Mouse (Mus musculus) intestine, embryonic 15.5 days (tissue): ENCODE measurements around the gene Gcnt7. TPM values are rescaled to one million over a fixed set of nuclear protein-coding genes. Genes with fewer than 3 reads are reported as not detected.

Source experiments
- ATAC-seq: fragments of 200-750 bp; cut with Nextera tagmentation; 2 replicates; pipeline ENCODE4 v1.8.0; 2017; ENCODE audit warnings: moderate TSS enrichment, moderate library complexity
- H3K27ac ChIP-seq: fragments of 300-500 bp; sonication (generic); 2 replicates; pipeline ENCODE4 v1.5.1; 2015; ENCODE audit warnings: mild to moderate bottlenecking, inconsistent platforms
- H3K27me3 ChIP-seq: fragments of 300-500 bp; sonication (generic); replicated peaks from 2 replicates; pipeline ENCODE4 v1.6.1; 2015; ENCODE audit warnings: inconsistent platforms
- H3K36me3 ChIP-seq: fragments of 300-500 bp; sonication (generic); 2 replicates; pipeline ENCODE4 v1.6.1; 2015; ENCODE audit warnings: inconsistent platforms
- H3K4me1 ChIP-seq: fragments of 300-500 bp; sonication (generic); replicated peaks from 2 replicates; pipeline ENCODE4 v1.6.1; 2015; ENCODE audit warnings: inconsistent platforms
- H3K4me2 ChIP-seq: fragments of 300-500 bp; sonication (generic); replicated peaks from 2 replicates; pipeline ENCODE4 v1.6.1; 2015; ENCODE audit warnings: mild to moderate bottlenecking, inconsistent platforms
- H3K4me3 ChIP-seq: fragments of 300-500 bp; sonication (generic); replicated peaks from 2 replicates; pipeline ENCODE4 v1.5.1; 2015; ENCODE audit warnings: inconsistent platforms
- H3K9ac ChIP-seq: fragments of 300-500 bp; sonication (generic); 2 replicates; pipeline ENCODE4 v1.6.1; 2015; ENCODE audit warnings: inconsistent platforms
- H3K9me3 ChIP-seq: fragments of 300-500 bp; sonication (generic); 2 replicates; pipeline ENCODE4 v1.6.1; 2016; ENCODE audit warnings: inconsistent platforms
- WGBS: fragments of 180-500 bp; shearing (Covaris S2); methylation state at CpG from one replicate; pipeline ENCODE4 v1.1.7; 2015; 5-methylcytosine and 5-hydroxymethylcytosine counted together
- polyA plus RNA-seq: library from polyadenylated mRNA; unstranded; fragments of >200 nt; fragmentation: Nextera tagmentation; extraction: Ambion mirVana; gene quantifications from 2 replicates; pipeline ENCODE4 v1.2.1, GENCODE M21; 2015

The Gcnt7 gene
- polyA plus RNA-seq, 1 experiment from 2014 or later, result 1.1 TPM

DNA sequence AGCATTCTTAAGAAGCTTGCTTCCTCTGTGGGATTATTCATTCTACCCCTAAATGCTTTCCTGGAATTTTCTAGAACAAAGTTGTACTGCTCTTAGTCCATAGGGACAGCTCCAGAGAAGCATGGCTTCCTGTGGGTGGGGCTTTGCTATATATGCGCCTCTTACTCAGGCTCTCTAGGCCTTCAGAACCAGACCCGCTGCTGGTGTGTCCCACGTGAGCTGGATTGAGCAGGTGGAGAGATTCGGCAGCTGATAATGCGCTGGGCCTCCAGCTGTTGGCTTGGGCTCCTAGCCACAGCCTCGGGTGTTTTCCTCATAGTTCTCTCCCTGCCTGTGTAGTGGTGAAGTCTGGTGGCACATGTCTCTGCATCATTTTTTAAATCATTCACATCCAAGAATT, 7.8 kb downstream of the Gcnt7 start:
- Histone ChIP-seq H3K4me1 (no peaks in the 10 kb centered on the region), H3K4me3 (no peak overlapping the region), H3K27me3 (no peaks in the 10 kb centered on the region), H3K36me3 (peaks cover 51% of the 10 kb centered on the region), H3K9me3 (no peaks in the 10 kb centered on the region), H3K9ac (no peak overlapping the region), H3K4me2 (no peak overlapping the region), H3K27ac (no peak overlapping the region)
- WGBS, result 83% methylated on average over 6 of the region's 6 CpGs
- ATAC-seq, result no peak

DNA sequence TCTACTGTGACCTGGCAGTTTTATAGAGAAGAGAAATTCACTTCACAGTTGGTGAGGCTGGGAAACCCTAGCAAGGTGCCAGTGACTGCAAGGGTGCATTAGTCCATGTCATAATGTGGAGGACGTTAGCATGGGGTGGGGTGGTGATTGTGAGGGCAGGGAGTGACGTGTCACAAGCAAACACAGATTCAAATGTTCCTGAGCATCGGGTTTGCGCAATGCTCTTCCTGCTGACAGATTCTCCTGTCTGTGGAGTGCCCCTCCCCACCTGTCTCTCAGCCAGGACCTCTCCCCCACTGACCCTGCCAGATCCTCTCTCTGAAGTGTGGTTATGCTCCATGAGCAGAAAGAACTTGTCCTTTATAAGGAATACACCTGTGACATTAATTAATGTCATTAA, 10.1 kb downstream of the Gcnt7 start:
- Histone ChIP-seq H3K4me1 (no peaks in the 10 kb centered on the region), H3K27me3 (no peaks in the 10 kb centered on the region), H3K4me2 (no peak overlapping the region), H3K27ac (no peak overlapping the region), H3K9me3 (no peaks in the 10 kb centered on the region), H3K36me3 (peaks cover 50% of the 10 kb centered on the region), H3K9ac (no peak overlapping the region), H3K4me3 (no peak overlapping the region)
- WGBS, result 86% methylated on average over 4 of the region's 4 CpGs
- no peak for ATAC-seq

DNA sequence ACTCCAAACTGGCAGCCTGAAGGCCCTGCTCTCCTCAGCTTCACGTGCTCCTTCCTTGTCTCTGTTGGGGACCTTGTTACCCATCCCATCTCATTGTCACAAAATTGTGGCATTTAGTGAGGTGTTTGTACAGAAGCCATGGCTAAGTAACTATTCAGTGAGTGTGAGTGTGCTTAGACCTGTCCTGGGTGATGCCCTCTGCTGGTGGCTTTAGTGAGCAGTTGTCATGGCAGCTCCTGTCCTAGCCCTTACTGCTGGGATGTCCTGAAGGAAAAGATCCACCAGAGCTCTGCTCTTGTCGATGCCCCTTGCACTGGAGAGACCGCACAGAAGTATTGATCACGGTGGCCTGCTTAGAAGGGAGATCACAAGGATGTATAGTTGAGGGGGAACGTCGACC, 11.1 kb downstream of the Gcnt7 start:
- Histone ChIP-seq H3K4me3 (no peak overlapping the region), H3K4me2 (no peak overlapping the region), H3K27me3 (no peaks in the 10 kb centered on the region), H3K27ac (no peak overlapping the region), H3K9me3 (no peaks in the 10 kb centered on the region), H3K4me1 (no peaks in the 10 kb centered on the region), H3K9ac (no peak overlapping the region), H3K36me3 (peaks cover 45% of the 10 kb centered on the region)
- no peak for ATAC-seq
- WGBS, result 91% methylated on average over 6 of the region's 6 CpGs

- no peak for ATAC-seq
- H3K9ac ChIP-seq, result no peak overlapping the region
- peaks cover 45% of the 10 kb centered on the region for H3K36me3 ChIP-seq
Measured at GRCm38 (mm10) chr2:172445617-172446016, 12.8 kb downstream of the Gcnt7 start.

DNA sequence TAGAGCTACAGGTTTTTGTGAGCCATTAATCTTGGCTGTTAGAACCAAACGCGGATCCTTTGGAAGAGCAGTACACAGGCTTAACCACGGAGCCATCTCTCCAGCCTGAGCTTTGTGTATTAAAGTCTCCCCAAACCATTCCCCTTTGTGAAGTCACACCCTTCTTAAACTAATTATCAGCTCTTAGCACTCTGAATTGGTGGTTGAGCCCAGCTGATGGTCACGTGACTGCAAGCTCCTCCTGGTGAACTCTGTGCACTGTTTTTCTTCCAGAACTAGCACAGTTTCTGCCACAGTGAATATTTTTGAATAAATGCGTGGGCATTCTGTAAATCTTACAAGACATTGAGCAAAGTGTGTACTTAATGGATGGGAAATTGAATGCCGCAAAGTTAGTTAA, 17.2 kb downstream of the Gcnt7 start:
- Histone ChIP-seq H3K27ac (no peak overlapping the region), H3K9ac (peak overlapping the region; percentile 62), H3K27me3 (no peaks in the 10 kb centered on the region), H3K4me1 (peaks cover 13% of the 10 kb centered on the region), H3K4me3 (peak overlapping the region; percentile 77), H3K9me3 (no peaks in the 10 kb centered on the region), H3K4me2 (peak overlapping the region; percentile 71), H3K36me3 (peaks cover 5% of the 10 kb centered on the region; the same call in 1 of the 2 replicates)
- ATAC-seq, result no peak; the same call in 1 of the 2 replicates
- WGBS, result 28% methylated on average over 6 of the region's 6 CpGs

More at GRCm38 (mm10) chr2:172445617-172446016, 12.8 kb downstream of the Gcnt7 start:
- no peak overlapping the region for H3K4me2 ChIP-seq
- H3K4me3 ChIP-seq, result no peak overlapping the region
- H3K27me3 ChIP-seq, result no peaks in the 10 kb centered on the region
- peaks cover 10% of the 10 kb centered on the region for H3K4me1 ChIP-seq
- H3K9me3 ChIP-seq, result no peaks in the 10 kb centered on the region
- H3K27ac ChIP-seq, result no peak overlapping the region
- WGBS, result 87% methylated on average over 4 of the region's 4 CpGs

DNA sequence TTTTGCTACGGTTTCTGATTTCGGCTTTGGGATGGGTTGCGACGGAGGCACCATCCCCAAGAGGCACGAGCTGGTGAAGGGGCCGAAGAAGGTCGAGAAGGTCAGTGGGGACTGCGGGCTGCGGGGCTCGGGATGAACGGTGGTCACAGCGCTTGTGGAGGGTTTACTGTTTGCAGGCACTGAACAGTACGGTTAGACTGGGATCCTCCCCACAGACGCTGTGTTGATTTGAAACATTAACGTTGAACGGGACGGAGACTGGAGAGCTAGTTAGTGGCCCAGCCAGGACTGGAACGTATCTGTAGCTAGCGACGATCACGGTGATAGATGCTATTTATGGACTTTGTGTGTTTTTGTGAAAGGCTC, 17.8 kb downstream of the Gcnt7 start:
- H3K4me1 ChIP-seq, result peaks cover 13% of the 10 kb centered on the region
- ATAC-seq, result peak; percentile 81
- H3K4me3 ChIP-seq, result peak overlapping the region; percentile 77
- H3K4me2 ChIP-seq, result peak overlapping the region; percentile 71
- H3K27ac ChIP-seq, result 0 out of 2 replicates have a peak overlapping the region, but pooled peaks have one; percentile 36
- peak overlapping the region; percentile 62 for H3K9ac ChIP-seq
- WGBS, result under 1% methylated on average over 21 of the region's 21 CpGs
- H3K27me3 ChIP-seq, result no peaks in the 10 kb centered on the region
- no peaks in the 10 kb centered on the region for H3K9me3 ChIP-seq
- no peaks in the 10 kb centered on the region; the same call in 1 of the 2 replicates for H3K36me3 ChIP-seq

GRCm38 (mm10) chr2:172439843-172440639, 18.4 kb downstream of the Gcnt7 start, which contains the start of gene Rtf2:
TSS of gene Rtf2 (plus strand) at chr2:172440556.
- H3K4me1 ChIP-seq, result peaks cover 13% of the 10 kb centered on the region

DNA sequence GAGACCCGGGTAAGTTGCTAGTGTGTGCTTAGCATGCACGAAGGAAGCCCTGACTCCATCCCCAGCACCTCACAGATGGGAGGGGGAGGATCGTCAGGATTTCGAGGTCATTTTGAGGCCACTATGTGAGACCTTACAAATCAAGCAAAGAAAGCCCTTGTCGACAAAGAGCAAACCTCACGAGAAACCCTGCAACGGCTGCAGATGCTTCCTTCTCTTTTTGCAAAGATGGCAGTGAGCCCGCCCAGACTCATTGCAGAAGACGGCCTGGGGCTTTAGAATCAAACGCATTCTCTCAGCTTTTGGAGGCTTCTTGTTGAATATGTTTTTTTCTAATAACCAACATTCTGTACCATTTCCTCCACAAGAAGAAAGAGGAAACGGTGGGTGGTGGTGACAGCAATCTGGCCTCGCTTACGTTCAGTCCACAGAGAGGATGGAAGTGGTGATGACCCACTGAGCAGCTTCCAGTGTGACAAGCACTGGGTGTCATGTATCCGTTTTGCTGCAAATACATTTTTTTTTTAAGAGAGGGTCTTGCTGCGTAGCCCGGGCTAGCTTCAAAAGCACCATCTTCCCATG, 20.9 kb downstream of the Gcnt7 start:
- 63% methylated on average over 16 of the region's 16 CpGs for WGBS
- H3K27me3 ChIP-seq, result no peaks in the 10 kb centered on the region
- H3K4me2 ChIP-seq, result no peak overlapping the region
- no peak for ATAC-seq
- H3K4me1 ChIP-seq, result peaks cover 13% of the 10 kb centered on the region
- H3K9me3 ChIP-seq, result no peaks in the 10 kb centered on the region
- no peak overlapping the region for H3K9ac ChIP-seq
- no peak overlapping the region for H3K27ac ChIP-seq
- no peaks in the 10 kb centered on the region for H3K36me3 ChIP-seq
- no peak overlapping the region for H3K4me3 ChIP-seq

More at GRCm38 (mm10) chr2:172439843-172440639, 18.4 kb downstream of the Gcnt7 start, which contains the start of gene Rtf2:
- Histone ChIP-seq H3K4me2 (peak within 1 kb of the TSS; percentile 71), H3K27me3 (no peaks in the 10 kb centered on the region), H3K9ac (peak within 1 kb of the TSS; percentile 62), H3K9me3 (no peaks in the 10 kb centered on the region), H3K36me3 (no peaks in the 10 kb centered on the region; the same call in 1 of the 2 replicates), H3K27ac (peak within 1 kb of the TSS; percentile 71), H3K4me3 (peak within 1 kb of the TSS; percentile 77)
- WGBS, result 2% methylated on average over 35 of the region's 35 CpGs
- peak; percentile 99 for ATAC-seq

DNA sequence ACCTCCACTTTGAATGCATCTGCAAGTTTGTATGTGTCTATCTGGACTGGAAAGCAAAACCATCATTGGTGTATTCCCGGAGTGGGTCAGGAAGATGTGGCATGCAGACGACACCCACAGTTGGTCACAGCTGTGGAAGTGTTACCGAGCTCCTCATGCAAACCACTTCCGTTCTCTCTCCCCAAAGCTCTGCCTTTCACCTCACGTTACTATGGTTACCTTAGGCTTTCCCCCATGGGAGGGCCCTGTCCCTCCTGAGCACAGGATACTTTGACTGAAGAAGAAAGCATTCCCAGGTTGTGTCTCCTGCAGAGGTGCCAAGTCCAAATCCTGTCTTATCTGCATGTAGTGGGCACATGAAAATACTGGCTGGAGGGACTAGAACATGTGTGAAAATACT, 24.6 kb downstream of the Gcnt7 start:
- no peak overlapping the region for H3K27ac ChIP-seq
- no peaks in the 10 kb centered on the region for H3K9me3 ChIP-seq
- no peak overlapping the region for H3K9ac ChIP-seq
- ATAC-seq, result no peak
- no peak overlapping the region for H3K4me2 ChIP-seq
- no peaks in the 10 kb centered on the region for H3K36me3 ChIP-seq
- WGBS, result 41% methylated on average over 5 of the region's 5 CpGs
- H3K4me1 ChIP-seq, result no peaks in the 10 kb centered on the region
- H3K4me3 ChIP-seq, result no peak overlapping the region
- H3K27me3 ChIP-seq, result no peaks in the 10 kb centered on the region

DNA sequence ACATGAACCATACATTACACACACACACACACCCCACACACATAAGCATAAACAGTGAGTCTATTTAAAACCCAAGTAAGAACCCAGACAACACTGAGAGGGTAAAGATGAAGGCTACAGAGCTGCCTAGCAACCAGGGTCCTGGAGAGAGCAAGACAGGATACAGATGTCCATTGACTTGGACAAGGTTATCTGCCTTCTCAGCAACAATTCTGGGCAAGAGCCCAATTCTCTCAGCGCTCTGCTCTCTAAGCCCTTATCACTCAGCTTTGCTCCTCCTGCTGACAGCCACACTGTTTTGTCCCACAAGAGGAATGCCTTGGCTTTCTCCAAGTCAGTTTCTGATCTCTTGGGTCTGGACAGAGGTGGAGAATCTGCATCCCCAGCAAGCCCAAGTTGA, 27.8 kb downstream of the Gcnt7 start:
- Histone ChIP-seq H3K4me1 (no peaks in the 10 kb centered on the region), H3K36me3 (no peaks in the 10 kb centered on the region), H3K4me3 (no peak overlapping the region), H3K27me3 (no peaks in the 10 kb centered on the region), H3K4me2 (no peak overlapping the region), H3K27ac (no peak overlapping the region), H3K9ac (no peak overlapping the region), H3K9me3 (no peaks in the 10 kb centered on the region)
- WGBS, result 67% methylated on average over 1 of the region's 1 CpGs
- ATAC-seq, result peak; percentile 43

GRCm38 (mm10) chr2:172418208-172418607, 40.2 kb downstream of the Gcnt7 start:
- no peaks in the 10 kb centered on the region for H3K36me3 ChIP-seq
- H3K4me2 ChIP-seq, result no peak overlapping the region
- WGBS, result 84% methylated on average over 5 of the region's 5 CpGs

DNA sequence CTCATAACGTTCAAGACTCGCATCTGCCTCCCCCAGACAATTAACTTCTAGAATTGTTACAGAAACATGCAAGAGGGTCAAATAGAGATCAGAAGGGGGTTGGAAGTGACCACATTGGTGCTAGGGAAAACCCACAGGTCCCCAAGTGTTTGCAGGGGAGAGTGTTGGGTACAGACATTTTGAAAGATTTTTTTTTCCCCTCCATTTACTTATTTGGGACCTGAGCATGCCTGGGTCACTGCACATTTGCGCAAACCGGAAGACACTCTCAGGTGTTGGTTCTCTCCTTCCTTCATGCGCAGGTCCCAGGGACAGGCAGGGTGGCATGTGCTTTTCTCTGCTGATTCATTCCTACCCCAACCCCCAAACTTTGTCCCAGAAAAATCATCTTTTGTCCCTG, 41.5 kb downstream of the Gcnt7 start:
- H3K4me2 ChIP-seq, result no peak overlapping the region
- no peak overlapping the region for H3K9ac ChIP-seq
- no peak overlapping the region for H3K27ac ChIP-seq
- ATAC-seq, result no peak
- no peaks in the 10 kb centered on the region for H3K4me1 ChIP-seq
- 82% methylated on average over 5 of the region's 5 CpGs for WGBS
- H3K4me3 ChIP-seq, result no peak overlapping the region
- H3K36me3 ChIP-seq, result no peaks in the 10 kb centered on the region
- H3K9me3 ChIP-seq, result no peaks in the 10 kb centered on the region
- no peaks in the 10 kb centered on the region for H3K27me3 ChIP-seq

More at GRCm38 (mm10) chr2:172418208-172418607, 40.2 kb downstream of the Gcnt7 start:
- no peaks in the 10 kb centered on the region for H3K27me3 ChIP-seq
- H3K27ac ChIP-seq, result no peak overlapping the region
- H3K9me3 ChIP-seq, result no peaks in the 10 kb centered on the region
- H3K4me1 ChIP-seq, result no peaks in the 10 kb centered on the region
- ATAC-seq, result no peak
- no peak overlapping the region for H3K4me3 ChIP-seq
- no peak overlapping the region for H3K9ac ChIP-seq
